In the genomic region with DNA sequence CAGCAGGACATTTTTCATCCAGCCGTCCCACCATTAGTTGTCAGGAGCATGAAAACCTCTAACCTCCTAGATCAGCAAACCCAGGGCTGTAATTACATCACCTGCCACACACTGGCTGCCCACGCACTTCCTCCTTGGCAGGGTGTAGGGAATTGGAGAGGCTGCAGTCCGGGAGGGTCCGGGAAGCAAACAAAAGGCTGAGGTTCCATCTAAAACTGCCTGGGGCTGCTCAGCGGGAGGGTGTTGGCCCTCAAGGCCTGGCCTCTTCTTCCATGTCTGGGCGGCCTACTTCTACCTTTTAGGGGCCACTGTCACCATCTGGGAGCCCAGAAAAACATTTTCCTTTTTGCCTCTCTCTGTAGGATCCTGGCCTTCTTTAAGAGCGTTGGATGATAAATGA, we compare ENCODE assay signal across 8 mouse cellular contexts. TPM values are rescaled to one million over a fixed set of nuclear protein-coding genes. Genes with fewer than 3 reads are reported as not detected.
A peak's percentile ranks its signal among the peaks of the same experiment; 100 is the strongest.
DNase-seq lines count a peak whose midpoint lies in the region; ATAC-seq lines count a peak whose summit lies in the region.

No protein-coding gene starts in this region.

- peak overlapping the region; percentile 90 for H3K4me2 ChIP-seq in limb, embryonic 12.5 days
- H3K4me2 ChIP-seq in heart, embryonic 13.5 days, result peak overlapping the region; percentile 91

- no peak overlapping the region for H3K9ac ChIP-seq in limb, embryonic 12.5 days (replicated peaks)
- H3K9ac ChIP-seq in heart, embryonic 13.5 days, result peak overlapping the region; percentile 17; the same call in 1 of the 2 replicates

- no peak for DNase-seq in limb, embryonic 10.5 days (ENCODE audit: low spot score)
- peak; percentile 44 to 77 for DNase-seq in kidney, postnatal 25 days
- no peak for DNase-seq in urinary bladder, postnatal 4 days (ENCODE audit: low spot score in 2 of 2)
- DNase-seq in natural killer cell, adult 2 months (ENCODE audit: low spot score in 2 of 2), result no peak

- no peak overlapping the region for H3K4me3 ChIP-seq in limb, embryonic 12.5 days (replicated peaks)
- no peak overlapping the region for H3K4me3 ChIP-seq in limb, embryonic 10.5 days
- H3K4me3 ChIP-seq in brown adipose tissue, adult 24 weeks (ENCODE audit: insufficient read depth, low read depth, low read length), result peak overlapping the region; percentile 87; the same call in 1 of the 2 replicates
- peak overlapping the region; percentile 90 for H3K4me3 ChIP-seq in heart, embryonic 13.5 days

- H3K4me1 ChIP-seq in limb, embryonic 12.5 days (replicated peaks), result peaks cover 23% of the 10 kb centered on the region
- H3K4me1 ChIP-seq in limb, embryonic 10.5 days, result peaks cover 26% of the 10 kb centered on the region
- H3K4me1 ChIP-seq in brown adipose tissue, adult 24 weeks (ENCODE audit: control insufficient read depth, insufficient read depth, insufficient read length, low read length), result peaks cover 21% of the 10 kb centered on the region
- peaks cover 33% of the 10 kb centered on the region for H3K4me1 ChIP-seq in heart, embryonic 13.5 days

- H3K36me3 ChIP-seq in limb, embryonic 12.5 days, result no peaks in the 10 kb centered on the region
- H3K36me3 ChIP-seq in limb, embryonic 10.5 days, result 0 out of 2 replicates have a peak, but pooled peaks cover 6% of the 10 kb centered on the region
- H3K36me3 ChIP-seq in heart, embryonic 13.5 days, result no peaks in the 10 kb centered on the region

- no peaks in the 10 kb centered on the region for H3K9me3 ChIP-seq in limb, embryonic 12.5 days
- no peaks in the 10 kb centered on the region for H3K9me3 ChIP-seq in limb, embryonic 10.5 days (replicated peaks)
- no peaks in the 10 kb centered on the region for H3K9me3 ChIP-seq in heart, embryonic 13.5 days

- peaks cover 9% of the 10 kb centered on the region for H3K27me3 ChIP-seq in limb, embryonic 12.5 days
- peaks cover 23% of the 10 kb centered on the region for H3K27me3 ChIP-seq in limb, embryonic 10.5 days (ENCODE audit: low read depth, poor library complexity, severe bottlenecking)
- H3K27me3 ChIP-seq in heart, embryonic 13.5 days (replicated peaks), result peaks cover 42% of the 10 kb centered on the region

- no peak for ATAC-seq in limb, embryonic 12.5 days (ENCODE audit: insufficient number of reproducible peaks, insufficient read depth, low FRiP score, low TSS enrichment, low read depth)
- no peak for ATAC-seq in heart, embryonic 13.5 days (ENCODE audit: extremely low read depth, insufficient number of reproducible peaks, low FRiP score, low TSS enrichment)
- 0 out of 2 replicates have a peak, but pooled peaks have one; percentile 3 for ATAC-seq in monocyte, adult 5-6 weeks (replicated peaks; ENCODE audit: insufficient number of reproducible peaks, low FRiP score, low TSS enrichment, poor library complexity, severe bottlenecking)

- WGBS in limb, embryonic 12.5 days, result 23% methylated on average over 7 of the region's 7 CpGs
- 25% methylated on average over 7 of the region's 7 CpGs for WGBS in limb, embryonic 10.5 days
- 30% methylated on average over 7 of the region's 7 CpGs for WGBS in heart, embryonic 13.5 days

- no peak overlapping the region for H3K27ac ChIP-seq in limb, embryonic 12.5 days
- H3K27ac ChIP-seq in limb, embryonic 10.5 days, result no peak overlapping the region; the same call in 1 of the 2 replicates
- peak overlapping the region; percentile 77 for H3K27ac ChIP-seq in brown adipose tissue, adult 24 weeks (replicated peaks; ENCODE audit: low read depth, low read length)
- H3K27ac ChIP-seq in heart, embryonic 13.5 days (replicated peaks), result 0 out of 2 replicates have a peak overlapping the region, but pooled peaks have one; percentile 6

RNA-seq across cellular contexts. Expression of gene Lrrc8d, which starts 1.1 kb away (rescaled TPM):
- 22.9 and 23.1 TPM in 2 replicates for polyA plus RNA-seq in limb, embryonic 12.5 days (2016; fragmentation: Nextera tagmentation; extraction: Ambion mirVana)
- 15.0 and 17.6 TPM in 2 replicates for polyA plus RNA-seq in limb, embryonic 10.5 days (2016; fragmentation: Nextera tagmentation; extraction: Ambion mirVana)
- 14.8 and 25.2 TPM in 2 replicates for polyA plus RNA-seq in brown adipose tissue, adult 24 weeks (2012; ENCODE audit: insufficient read depth, insufficient read length, missing spikeins)
- 7.6 and 9.0 TPM in 2 replicates for polyA plus RNA-seq in heart, embryonic 13.5 days (2015; fragmentation: Nextera tagmentation; extraction: Ambion mirVana)
- 40.9 to 56.0 TPM (median 41.9 TPM) in 3 replicates for total RNA-seq in monocyte, adult 5-6 weeks (2017)

Comparison
In these comparisons a context has a peak if more than half of its experiments do, and no peak if none do; other contexts are left out.
1. H3K27ac ChIP-seq: peak in brown adipose tissue, adult 24 weeks (single experiment) and heart, embryonic 13.5 days (single experiment); none in limb, embryonic 12.5 days (single experiment) and limb, embryonic 10.5 days (single experiment).
2. H3K4me3 ChIP-seq: peak in brown adipose tissue, adult 24 weeks (single experiment) and heart, embryonic 13.5 days (single experiment); none in limb, embryonic 12.5 days (single experiment) and limb, embryonic 10.5 days (single experiment).
3. DNase-seq: peak in kidney, postnatal 25 days (2 of 2); none in limb, embryonic 10.5 days (single experiment), urinary bladder, postnatal 4 days (0 of 2) and natural killer cell, adult 2 months (0 of 2).